ENCODE assay signal across 8 mouse cellular contexts in the genomic region with DNA sequence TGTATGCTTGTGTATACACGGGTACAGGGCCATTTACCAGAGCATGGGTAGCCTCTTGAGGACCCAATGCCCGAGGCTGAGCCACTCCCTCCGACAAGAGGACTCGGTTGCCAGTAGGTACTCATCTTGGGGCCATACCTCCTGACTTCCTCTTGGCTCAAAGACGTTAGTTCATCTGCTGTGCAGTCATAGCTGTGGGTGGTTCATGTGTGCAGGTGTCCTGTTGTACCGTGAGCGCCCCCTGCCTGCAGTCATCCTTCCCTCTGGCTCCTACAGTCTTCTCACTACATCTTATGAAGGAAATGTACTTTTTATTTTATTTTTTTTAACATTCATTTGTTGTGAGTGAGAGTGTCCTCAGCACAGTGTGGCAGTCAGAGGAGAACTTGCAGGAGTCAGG. TPM values are rescaled to one million over a fixed set of nuclear protein-coding genes. Genes with fewer than 3 reads are reported as not detected.
DNase-seq lines count a peak whose midpoint lies in the region; ATAC-seq and TF ChIP-seq lines count a peak whose summit lies in the region.

No protein-coding gene starts in this region.

- no peak overlapping the region for H3K4me2 ChIP-seq in kidney, embryonic 15.5 days
- no peak overlapping the region for H3K4me2 ChIP-seq in CH12.LX (ENCODE audit: insufficient read depth, low read depth, poor library complexity, severe bottlenecking)
- no peak overlapping the region for H3K4me2 ChIP-seq in stomach, postnatal 0 days (replicated peaks; ENCODE audit: low read depth)

- H3K4me1 ChIP-seq in kidney, embryonic 15.5 days: no peaks in the 10 kb centered on the region
- peaks cover 5 to 9% of the 10 kb centered on the region in 2 experiments; a peak in 3 of 4 replicates for H3K4me1 ChIP-seq in CH12.LX (ENCODE audit: control insufficient read depth in 1 of 2, insufficient read depth in 2 of 2)
- no peaks in the 10 kb centered on the region for H3K4me1 ChIP-seq in embryonic fibroblast, embryonic 13.5 days (ENCODE audit: control insufficient read depth, insufficient read depth, low read length)
- no peaks in the 10 kb centered on the region for H3K4me1 ChIP-seq in stomach, postnatal 0 days (replicated peaks; ENCODE audit: control insufficient read depth, insufficient read depth)

- H3K36me3 ChIP-seq in kidney, embryonic 15.5 days: no peaks in the 10 kb centered on the region
- H3K36me3 ChIP-seq in CH12.LX (replicated peaks in 1 of 2; ENCODE audit: control insufficient read depth in 1 of 2, insufficient read depth in 1 of 2, low read length in 1 of 2): peaks cover 7 to 12% of the 10 kb centered on the region in 2 experiments
- no peaks in the 10 kb centered on the region for H3K36me3 ChIP-seq in stomach, postnatal 0 days (ENCODE audit: control insufficient read depth, insufficient read depth, low read length)

- 51% methylated on average over 7 of the region's 7 CpGs for WGBS in kidney, embryonic 15.5 days
- 52% methylated on average over 7 of the region's 7 CpGs for WGBS in stomach, postnatal 0 days

- dilution Hi-C loops in CH12.LX (cut with MboI; ENCODE audit: extremely low pct_ligation_motif_present, extremely low pct_unique_long_range_greater_than_20kb, low sequenced_read_pairs): no loop called here

- TF ChIP-seq EP300 in CH12.LX (IDR thresholded peaks at IDR 0.05; ENCODE audit: low read length): no peak
- TF ChIP-seq EP300 in stomach, postnatal 0 days (optimal IDR thresholded peaks at IDR 0.05): no peak

- in situ Hi-C loops in CH12.LX (cut with MboI; ENCODE audit: low pct_ligation_motif_present, low pct_unique_long_range_greater_than_20kb, low sequenced_read_pairs): loop anchor here (25.0 kb wide), 1 partner anchor 526 kb away; no protein-coding TSS in a partner anchor

- peak; percentile 59 to 93 for TF ChIP-seq CTCF in CH12.LX (conservative IDR thresholded peaks at IDR 0.05 in 1 of 2, IDR thresholded peaks at IDR 0.05 in 1 of 2; ENCODE audit: low read depth in 2 of 2, low read length in 2 of 2)
- TF ChIP-seq CTCF in embryonic fibroblast, embryonic 13.5 days (IDR thresholded peaks at IDR 0.05; ENCODE audit: borderline replicate concordance, insufficient read depth, low read length): peak; percentile 72; the same call in 1 of the 2 replicates
- TF ChIP-seq CTCF in stomach, postnatal 0 days (IDR thresholded peaks at IDR 0.05; ENCODE audit: low read depth): peak; percentile 79

- DNase-seq in kidney, adult 18-20 months: peak; percentile 41
- peak; percentile 88 for DNase-seq in CH12.LX (ENCODE audit: extremely low read depth)
- DNase-seq in brain, adult 2 months (ENCODE audit: low read depth, low spot score): peak; percentile 87
- peak; percentile 2 to 60 for DNase-seq in kidney, adult 8-10 months
- DNase-seq in lung, postnatal 10 days: peak; percentile 50
- DNase-seq in stomach, postnatal 0 days (ENCODE audit: low spot score): peak; percentile 70

- no peaks in the 10 kb centered on the region for H3K79me2 ChIP-seq in CH12.LX (replicated peaks; ENCODE audit: control insufficient read depth, extremely low read depth, insufficient read depth, poor library complexity, severe bottlenecking)

- H3K9ac ChIP-seq in kidney, embryonic 15.5 days: no peak overlapping the region
- no peak overlapping the region for H3K9ac ChIP-seq in CH12.LX (ENCODE audit: insufficient read depth, low read depth)
- no peak overlapping the region for H3K9ac ChIP-seq in stomach, postnatal 0 days (ENCODE audit: low read length)

- ATAC-seq in kidney, embryonic 15.5 days (replicated peaks; ENCODE audit: low FRiP score): no peak
- peak; percentile 69 for ATAC-seq in stomach, postnatal 0 days (ENCODE audit: low FRiP score, low TSS enrichment)

- no peak overlapping the region for H3K27ac ChIP-seq in kidney, embryonic 15.5 days
- H3K27ac ChIP-seq in CH12.LX (ENCODE audit: insufficient read depth, low read depth): no peak overlapping the region
- H3K27ac ChIP-seq in embryonic fibroblast, embryonic 13.5 days (ENCODE audit: insufficient read depth, low read length): no peak overlapping the region
- no peak overlapping the region for H3K27ac ChIP-seq in stomach, postnatal 0 days (replicated peaks)

- no peaks in the 10 kb centered on the region for H3K27me3 ChIP-seq in kidney, embryonic 15.5 days
- H3K27me3 ChIP-seq in CH12.LX (replicated peaks): no peaks in the 10 kb centered on the region
- H3K27me3 ChIP-seq in stomach, postnatal 0 days (ENCODE audit: control insufficient read depth, insufficient read depth, low read length): no peaks in the 10 kb centered on the region

- peak; percentile 85 for TF ChIP-seq RAD21 in CH12.LX (IDR thresholded peaks at IDR 0.05; ENCODE audit: low read depth, low read length)

- TF ChIP-seq POLR2A in CH12.LX (IDR thresholded peaks at IDR 0.05; ENCODE audit: low read depth, low read length): peak; percentile 23; the same call in 1 of the 2 replicates
- no peak for TF ChIP-seq POLR2A in embryonic fibroblast, embryonic 13.5 days (IDR thresholded peaks at IDR 0.05; ENCODE audit: low read depth, low read length)

- H3K4me3 ChIP-seq in kidney, embryonic 15.5 days (replicated peaks): no peak overlapping the region
- no peak overlapping the region for H3K4me3 ChIP-seq in CH12.LX (replicated peaks in 1 of 3; ENCODE audit: low read depth in 2 of 3, low read length in 2 of 3, poor library complexity in 1 of 3)
- no peak overlapping the region for H3K4me3 ChIP-seq in embryonic fibroblast, embryonic 13.5 days (ENCODE audit: insufficient read depth, low read length)
- no peak overlapping the region for H3K4me3 ChIP-seq in stomach, postnatal 0 days (ENCODE audit: low read depth, low read length)

- no peaks in the 10 kb centered on the region for H3K9me3 ChIP-seq in kidney, embryonic 15.5 days (replicated peaks)
- H3K9me3 ChIP-seq in CH12.LX (replicated peaks; ENCODE audit: low read length): no peaks in the 10 kb centered on the region
- no peaks in the 10 kb centered on the region for H3K9me3 ChIP-seq in stomach, postnatal 0 days (ENCODE audit: control insufficient read depth, low read length)

TF ChIP-seq in CH12.LX, 34 proteins besides CTCF, POLR2A, EP300 and RAD21 (continues in another document):
- TF ChIP-seq MAX (IDR thresholded peaks at IDR 0.05; ENCODE audit: low read length): peak; percentile 18; the same call in 1 of the 2 replicates
- TF ChIP-seq CHD1 (IDR thresholded peaks at IDR 0.05; ENCODE audit: low read depth, low read length): no peak
- TF ChIP-seq USF1 (IDR thresholded peaks at IDR 0.05; ENCODE audit: low read depth, low read length): no peak
- TF ChIP-seq E2F4 (IDR thresholded peaks at IDR 0.05; ENCODE audit: insufficient replicate concordance, low read depth, low read length): no peak
- TF ChIP-seq CHD2 (IDR thresholded peaks at IDR 0.05; ENCODE audit: low read length): no peak
- TF ChIP-seq MAFK (IDR thresholded peaks at IDR 0.05; ENCODE audit: insufficient replicate concordance, low read length): no peak
- TF ChIP-seq UBTF (IDR thresholded peaks at IDR 0.05; ENCODE audit: low read depth, low read length): no peak
- no peak for TF ChIP-seq USF2 (conservative IDR thresholded peaks at IDR 0.05; ENCODE audit: low read depth, low read length)
- TF ChIP-seq MXI1 (IDR thresholded peaks at IDR 0.05; ENCODE audit: low read depth, low read length): no peak
- peak; percentile 44; the same call in 1 of the 2 replicates for TF ChIP-seq ZC3H11A (IDR thresholded peaks at IDR 0.05; ENCODE audit: low read depth, low read length)
- peak; percentile 34; the same call in 1 of the 2 replicates for TF ChIP-seq ELF1 (IDR thresholded peaks at IDR 0.05; ENCODE audit: low read depth, low read length)
- TF ChIP-seq HCFC1 (IDR thresholded peaks at IDR 0.05; ENCODE audit: low read depth, low read length): no peak
- no peak for TF ChIP-seq GABPA (IDR thresholded peaks at IDR 0.05; ENCODE audit: insufficient replicate concordance, low read depth, low read length)
- TF ChIP-seq IRF4 (IDR thresholded peaks at IDR 0.05; ENCODE audit: low read depth, low read length): 0 out of 2 replicates have a peak, but pooled peaks have one; percentile 32
- no peak for TF ChIP-seq ZMIZ1 (IDR thresholded peaks at IDR 0.05; ENCODE audit: low read depth, low read length)
- peak; percentile 93 for TF ChIP-seq SMC3 (IDR thresholded peaks at IDR 0.05; ENCODE audit: low read depth, low read length)
- no peak for TF ChIP-seq TBP (conservative IDR thresholded peaks at IDR 0.05; ENCODE audit: low read depth, low read length)
- TF ChIP-seq JUN (IDR thresholded peaks at IDR 0.05; ENCODE audit: insufficient read depth, low read depth, low read length): no peak
- TF ChIP-seq SIN3A (IDR thresholded peaks at IDR 0.05; ENCODE audit: low read length): no peak
- no peak for TF ChIP-seq MAZ (IDR thresholded peaks at IDR 0.05; ENCODE audit: low read depth, low read length)
- TF ChIP-seq NRF1 (IDR thresholded peaks at IDR 0.05; ENCODE audit: low read depth, low read length): no peak
- no peak for TF ChIP-seq JUND (conservative IDR thresholded peaks at IDR 0.05; ENCODE audit: low read depth, low read length)
- TF ChIP-seq TCF12 (IDR thresholded peaks at IDR 0.05; ENCODE audit: low read depth, low read length): peak; percentile 54; the same call in 1 of the 2 replicates
- TF ChIP-seq MEF2A (IDR thresholded peaks at IDR 0.05; ENCODE audit: borderline replicate concordance, low read depth, low read length): no peak
- TF ChIP-seq MYC (IDR thresholded peaks at IDR 0.05; ENCODE audit: low read depth, low read length): no peak
- no peak for TF ChIP-seq RCOR1 (conservative IDR thresholded peaks at IDR 0.05; ENCODE audit: low read depth, low read length)
- TF ChIP-seq KAT2A (IDR thresholded peaks at IDR 0.05; ENCODE audit: insufficient replicate concordance, low read length): no peak

RNA-seq across cellular contexts. Expression of gene Gm42669, which starts 6.2 kb away (rescaled TPM):
- 0.44 and 0.48 TPM in 2 replicates for polyA plus RNA-seq in kidney, embryonic 15.5 days (2015; fragmentation: Nextera tagmentation; extraction: Ambion mirVana)
- total RNA-seq in CH12.LX (2012; rRNA removed) (0.17 TPM in 2 replicates), CH12.LX (2014; rRNA removed) (not detected in 2 replicates)
- 0.95 and 1.0 TPM in 2 replicates for polyA plus RNA-seq in CH12.LX (2012; ENCODE audit: insufficient read length, low read depth)
- not detected in 2 replicates for polyA plus RNA-seq in embryonic fibroblast, embryonic 13.5 days (2011; ENCODE audit: insufficient read length, low read depth, missing spikeins)
- polyA plus RNA-seq in stomach, postnatal 0 days (2015; fragmentation: Nextera tagmentation; extraction: Ambion mirVana): 0.11 and 0.13 TPM in 2 replicates

RNA-seq across cellular contexts. Expression of gene 1700028K03Rik, which starts 20.9 kb away (rescaled TPM):
- polyA plus RNA-seq in kidney, embryonic 15.5 days (2015; fragmentation: Nextera tagmentation; extraction: Ambion mirVana): 0.04 and 0.06 TPM in 2 replicates
- total RNA-seq in CH12.LX (2012; rRNA removed) (0.04 TPM in 1 of 2 replicates, not detected in the other), CH12.LX (2014; rRNA removed) (not detected in 2 replicates)
- polyA plus RNA-seq in CH12.LX (2012; ENCODE audit: insufficient read length, low read depth): not detected in 2 replicates
- polyA plus RNA-seq in embryonic fibroblast, embryonic 13.5 days (2011; ENCODE audit: insufficient read length, low read depth, missing spikeins): not detected in 2 replicates
- 0.04 and 0.05 TPM in 2 replicates for polyA plus RNA-seq in stomach, postnatal 0 days (2015; fragmentation: Nextera tagmentation; extraction: Ambion mirVana)

Comparison
In these comparisons a context has a peak if more than half of its experiments do, and no peak if none do; other contexts are left out.
1. DNase-seq: peak in every context shown above with its lines; median percentile 88 in CH12.LX; 87 in brain, adult 2 months; 70 in stomach, postnatal 0 days; 50 in lung, postnatal 10 days; 41 in kidney, adult 18-20 months; 31 in kidney, adult 8-10 months.